Mouse (Mus musculus): ENCODE measurements around the gene Baiap2.
A peak's percentile ranks its signal among the peaks of the same experiment; 100 is the strongest.

The Baiap2 gene

GRCm38 (mm10) chr11:119978701-119979100 is 36.1 kb downstream of the Baiap2 start:
- no peak for DNase-seq (ENCODE audit: low spot score in 2 of 2)

GRCm38 (mm10) chr11:119979596-119980385 is 37.2 kb downstream of the Baiap2 start:
- DNase-seq (ENCODE audit: low spot score in 2 of 2), result no peak

GRCm38 (mm10) chr11:119981769-119982168 is 39.2 kb downstream of the Baiap2 start:
- DNase-seq (ENCODE audit: low spot score in 2 of 2), result no peak

GRCm38 (mm10) chr11:119982236-119982635 is 39.7 kb downstream of the Baiap2 start:
- no peak for DNase-seq (ENCODE audit: low spot score in 2 of 2)

- DNase-seq (ENCODE audit: low spot score in 2 of 2), result no peak
Measured at GRCm38 (mm10) chr11:119983151-119983550, 40.6 kb downstream of the Baiap2 start.

GRCm38 (mm10) chr11:119986751-119987425 is 44.3 kb downstream of the Baiap2 start:
- DNase-seq (ENCODE audit: low spot score in 2 of 2), result no peak

GRCm38 (mm10) chr11:119987876-119988275 is 45.3 kb downstream of the Baiap2 start:
- DNase-seq (ENCODE audit: low spot score in 2 of 2), result no peak

- no peak for DNase-seq (ENCODE audit: low spot score in 2 of 2)
Measured at GRCm38 (mm10) chr11:119988391-119988790, 45.8 kb downstream of the Baiap2 start.

GRCm38 (mm10) chr11:119989115-119989564 is 46.6 kb downstream of the Baiap2 start:
- DNase-seq (ENCODE audit: low spot score in 2 of 2), result peak; percentile 67 to 72

GRCm38 (mm10) chr11:119990658-119991337 is 48.2 kb downstream of the Baiap2 start:
- peak in 1 of 2 experiments; percentile 74 for DNase-seq (ENCODE audit: low spot score in 2 of 2)

- DNase-seq (ENCODE audit: low spot score in 2 of 2), result peak; percentile 97 to 99
Measured at GRCm38 (mm10) chr11:119991338-119991678, 48.7 kb downstream of the Baiap2 start.

- DNase-seq (ENCODE audit: low spot score in 2 of 2), result no peak
Measured at GRCm38 (mm10) chr11:119997351-119997750, 54.8 kb downstream of the Baiap2 start.

GRCm38 (mm10) chr11:120002041-120002440 is 59.5 kb downstream of the Baiap2 start:
- no peak for DNase-seq (ENCODE audit: low spot score in 2 of 2)

GRCm38 (mm10) chr11:120002634-120003220 is 60.2 kb downstream of the Baiap2 start:
- no peak for DNase-seq (ENCODE audit: low spot score in 2 of 2)

- DNase-seq (ENCODE audit: low spot score in 2 of 2), result no peak
Measured at GRCm38 (mm10) chr11:120005434-120006317, 63.1 kb downstream of the Baiap2 start.

- DNase-seq (ENCODE audit: low spot score in 2 of 2), result no peak
Measured at GRCm38 (mm10) chr11:120007496-120008080, 65.0 kb downstream of the Baiap2 start.

GRCm38 (mm10) chr11:120008501-120008900 is 65.9 kb downstream of the Baiap2 start:
- DNase-seq (ENCODE audit: low spot score in 2 of 2), result no peak

GRCm38 (mm10) chr11:120008956-120009355 is 66.4 kb downstream of the Baiap2 start:
- DNase-seq (ENCODE audit: low spot score in 2 of 2), result no peak

- no peak for DNase-seq (ENCODE audit: low spot score in 2 of 2)
Measured at GRCm38 (mm10) chr11:120009937-120010336, 67.4 kb downstream of the Baiap2 start.

- DNase-seq (ENCODE audit: low spot score in 2 of 2), result no peak
Measured at GRCm38 (mm10) chr11:120011114-120011760, 68.7 kb downstream of the Baiap2 start.
